Mouse (Mus musculus): ENCODE measurements around the gene Fam122a. TPM values are rescaled to one million over a fixed set of nuclear protein-coding genes. Genes with fewer than 3 reads are reported as not detected.

Gene Fam122a
- 10 to 100 TPM; 26.3 to 33.6 TPM for total RNA-seq (2021)

DNA sequence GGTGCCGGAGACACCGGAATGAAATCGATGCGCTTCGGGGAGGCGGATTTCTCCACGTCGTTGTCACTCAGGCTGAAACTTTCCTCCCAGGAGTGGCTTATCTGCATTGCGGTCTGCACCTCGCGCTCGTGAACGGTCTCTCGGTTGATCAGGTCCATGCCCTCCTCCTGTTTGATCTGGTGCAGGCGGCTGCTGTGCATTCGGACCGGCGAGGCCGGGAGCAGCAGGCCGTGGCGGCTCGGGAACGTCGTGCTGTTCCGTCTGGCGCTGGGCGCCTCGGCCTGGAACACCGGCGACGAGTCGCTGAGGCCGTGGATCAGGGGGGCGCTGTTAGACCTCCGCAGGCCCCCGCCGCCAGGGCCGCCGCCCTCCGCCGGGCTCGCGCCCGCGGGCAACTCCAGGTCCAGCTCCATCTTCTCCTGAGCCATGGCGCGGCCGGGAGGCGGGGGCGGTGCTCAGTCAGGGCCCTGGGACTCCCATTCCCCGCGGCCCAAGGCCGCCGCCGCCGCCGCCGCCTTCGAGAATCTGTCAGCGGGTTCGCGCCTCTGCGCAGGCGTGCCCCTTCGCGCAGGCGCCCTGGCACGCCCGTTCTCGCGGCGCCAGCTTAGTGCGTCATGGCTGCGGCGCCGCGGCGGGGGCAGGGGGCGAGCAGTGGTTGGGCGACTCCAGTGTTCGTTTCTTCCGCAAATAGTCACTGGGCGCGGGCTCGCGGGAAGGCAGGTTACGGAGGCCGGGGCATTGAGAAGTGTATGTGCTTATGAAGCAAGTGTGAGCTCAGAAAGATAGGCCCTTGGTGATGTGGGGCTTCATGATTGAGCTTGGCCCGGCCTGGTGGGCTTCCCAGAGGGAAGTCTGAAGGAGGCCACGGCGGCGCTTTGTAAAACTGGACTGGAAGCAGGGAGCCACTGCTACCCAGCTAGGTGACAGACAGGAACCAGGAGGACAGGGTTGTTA is at the start of gene Fam122a:
TSS of gene Fam122a (minus strand) at position 428 of the 954 bp plus-strand sequence.
- DNase-seq, result peak; percentile 94
- intact Hi-C loops (cut with DNase I), result loop anchor here (5.0 kb wide), 1 partner anchor 175 kb away; no protein-coding TSS in a partner anchor

DNA sequence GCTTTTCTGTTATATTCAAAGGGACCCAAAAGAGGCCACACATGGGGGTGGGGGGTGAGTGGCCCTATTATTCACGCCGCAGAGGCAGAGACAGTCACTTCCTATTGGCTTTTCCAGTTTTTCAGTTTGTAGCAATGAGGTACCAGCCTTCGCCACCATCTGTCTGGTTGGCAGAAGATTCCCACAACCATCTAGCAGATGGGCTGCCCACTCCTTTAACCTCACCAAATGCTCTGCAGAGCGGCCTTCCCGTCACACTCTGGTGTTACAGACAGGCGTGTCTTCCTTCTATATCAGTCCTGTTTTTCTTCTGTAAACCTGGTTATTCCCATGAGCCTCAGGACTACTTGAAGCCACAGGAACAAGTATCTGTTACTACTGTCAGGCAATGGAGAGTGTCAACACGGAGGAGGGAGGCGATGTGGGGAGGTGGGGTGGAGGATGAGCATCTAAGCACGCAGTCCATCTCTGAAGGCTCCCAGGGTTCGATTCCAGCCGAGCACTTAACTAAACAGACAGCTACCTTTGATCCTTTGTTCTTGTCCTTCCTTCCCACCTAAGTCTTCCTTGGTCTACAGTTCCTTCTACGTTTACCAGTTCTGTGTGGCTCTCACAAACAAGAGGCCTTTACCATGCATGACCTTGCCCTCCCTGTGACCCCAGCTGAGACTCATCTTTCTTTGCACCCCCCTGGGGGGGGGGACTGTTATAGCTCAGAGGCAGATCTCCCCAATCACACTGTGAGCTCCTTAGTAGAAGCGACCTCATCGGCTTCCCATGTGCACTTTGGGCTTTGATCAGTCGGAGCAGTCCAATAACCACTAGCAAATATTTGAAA is 46.5 kb upstream of the Fam122a start:
- intact Hi-C loops (cut with DNase I), result no loop called here
- peak; percentile 78 for DNase-seq

DNA sequence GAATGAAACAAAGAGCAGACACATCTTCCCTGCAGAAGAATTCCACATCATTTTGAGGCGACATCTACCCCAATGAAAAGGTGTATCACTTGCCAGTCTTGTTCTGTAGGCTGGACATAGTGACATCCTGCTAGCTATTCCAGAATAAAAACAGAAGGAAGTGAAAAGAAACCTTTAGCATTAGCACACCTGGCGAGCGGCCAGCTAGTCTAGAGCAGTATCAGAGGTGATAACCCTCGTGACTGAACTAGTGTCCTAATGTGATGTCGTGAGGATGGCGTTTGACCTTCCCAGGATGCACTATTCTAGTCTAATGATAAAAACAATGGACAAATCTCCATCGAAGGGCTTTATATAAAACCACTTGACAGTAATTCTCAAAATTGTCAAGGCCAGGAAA is 44.8 kb upstream of the Fam122a start:
- DNase-seq, result no peak
- intact Hi-C loops (cut with DNase I), result no loop called here

DNA sequence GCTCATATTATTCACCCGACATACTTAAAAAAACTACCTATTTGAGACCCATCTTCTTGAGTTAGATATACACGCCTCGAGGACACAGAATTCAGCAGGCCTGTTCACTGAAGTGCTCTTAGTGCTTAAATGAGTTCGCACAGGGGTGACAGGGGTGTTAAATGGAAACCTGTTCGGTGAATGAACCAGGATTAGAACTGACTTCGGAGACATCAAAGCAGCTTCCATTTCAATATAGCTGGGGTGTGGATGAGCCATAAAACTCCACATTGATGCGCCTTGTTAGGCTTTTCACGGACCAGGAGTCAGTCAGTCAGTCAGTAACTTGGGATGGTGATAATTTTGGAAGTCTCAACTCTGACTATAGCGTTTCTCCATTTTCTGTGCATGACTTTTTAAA is 44.0 kb upstream of the Fam122a start:
- no peak for DNase-seq
- intact Hi-C loops (cut with DNase I), result no loop called here

DNA sequence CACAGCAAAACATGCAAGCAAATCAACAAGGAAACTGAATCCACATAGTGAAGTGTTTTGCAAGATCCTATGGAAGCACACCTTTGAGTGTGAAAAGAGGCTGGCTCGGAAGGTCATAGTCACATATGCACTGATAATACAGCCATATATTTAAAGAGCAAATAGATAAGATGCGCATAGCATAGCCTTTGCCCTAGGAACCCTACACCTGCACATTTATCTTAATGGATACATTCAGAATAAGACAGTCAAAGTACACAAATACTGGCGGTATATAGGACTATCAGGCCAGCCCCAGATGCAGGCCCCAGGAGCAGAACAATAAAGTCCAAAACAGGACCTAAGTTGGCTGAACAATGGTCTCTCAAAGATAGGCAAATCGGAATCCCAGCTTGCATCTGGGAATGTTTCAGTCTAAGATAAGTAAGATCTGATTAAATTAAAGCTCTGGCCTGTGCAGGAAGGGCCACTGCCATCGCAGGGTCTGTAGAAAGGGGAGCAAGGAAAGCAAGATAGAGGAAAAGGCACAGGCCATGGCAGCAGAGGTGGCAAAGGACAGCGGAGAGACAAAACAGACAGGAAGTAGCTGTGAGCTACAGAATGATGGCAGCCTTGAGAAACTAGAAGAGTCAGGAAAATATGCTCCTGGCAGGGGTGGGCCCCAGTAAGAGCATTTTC is 42.7 kb upstream of the Fam122a start:
- intact Hi-C loops (cut with DNase I), result no loop called here
- no peak for DNase-seq

DNA sequence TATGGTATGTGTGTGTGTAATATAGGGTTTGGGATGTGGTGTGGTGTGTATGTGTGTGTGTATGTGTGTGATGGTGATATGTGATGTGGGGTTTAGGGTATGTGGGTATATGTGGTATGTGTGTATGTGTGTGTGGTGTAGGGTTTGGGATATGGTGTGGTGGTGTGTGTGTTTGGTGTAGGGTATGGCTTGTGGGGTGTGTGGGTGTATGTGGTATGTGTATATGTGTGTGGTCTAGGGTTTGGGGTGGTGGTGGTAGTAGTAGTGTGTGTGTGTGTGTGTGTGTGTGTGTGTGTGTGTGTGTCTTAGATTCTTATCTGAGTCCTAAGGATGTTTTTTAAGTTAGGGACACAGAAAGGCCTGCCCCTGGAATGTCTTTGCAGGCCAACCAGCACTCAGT is 41.2 kb upstream of the Fam122a start:
- no peak for DNase-seq
- intact Hi-C loops (cut with DNase I), result no loop called here

DNA sequence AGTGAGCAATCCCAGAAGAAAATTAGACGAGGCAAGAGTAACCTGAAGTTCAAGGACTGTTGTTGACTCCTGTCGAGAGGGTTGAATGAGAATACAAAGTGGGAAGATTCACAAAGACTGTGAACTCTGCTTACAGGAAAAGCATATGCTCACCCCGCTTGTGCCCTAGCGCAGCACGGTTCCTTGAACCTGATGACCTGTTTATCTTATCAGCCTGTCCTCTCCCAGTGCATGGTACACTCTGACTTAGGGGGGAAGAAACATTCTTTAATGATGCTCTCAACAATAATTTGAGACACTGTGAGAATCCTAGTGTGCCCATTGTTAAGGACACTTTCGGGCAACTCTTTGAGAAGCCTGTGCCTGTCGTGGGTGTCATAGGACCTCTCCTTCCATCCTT is 39.9 kb upstream of the Fam122a start:
- intact Hi-C loops (cut with DNase I), result no loop called here
- DNase-seq, result no peak

DNA sequence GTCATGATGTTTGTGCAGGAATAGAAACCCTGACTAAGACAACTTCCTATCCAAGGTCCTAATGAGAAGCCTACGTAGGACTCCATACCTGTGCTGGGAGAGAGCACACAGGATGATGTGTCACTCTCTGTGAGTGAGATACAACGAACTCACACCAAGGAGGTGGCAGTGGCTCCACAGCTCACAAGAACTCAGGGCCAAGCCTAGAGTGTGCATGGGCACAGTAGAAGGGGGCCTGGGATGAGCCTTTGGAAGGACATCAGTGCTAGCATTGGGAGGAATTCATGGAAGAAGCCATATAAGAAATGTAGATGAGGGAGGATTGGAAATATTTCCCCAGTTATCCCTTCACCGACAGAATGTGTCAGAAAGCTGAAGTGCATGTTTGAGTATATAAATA is 38.8 kb upstream of the Fam122a start:
- intact Hi-C loops (cut with DNase I), result no loop called here
- no peak for DNase-seq

DNA sequence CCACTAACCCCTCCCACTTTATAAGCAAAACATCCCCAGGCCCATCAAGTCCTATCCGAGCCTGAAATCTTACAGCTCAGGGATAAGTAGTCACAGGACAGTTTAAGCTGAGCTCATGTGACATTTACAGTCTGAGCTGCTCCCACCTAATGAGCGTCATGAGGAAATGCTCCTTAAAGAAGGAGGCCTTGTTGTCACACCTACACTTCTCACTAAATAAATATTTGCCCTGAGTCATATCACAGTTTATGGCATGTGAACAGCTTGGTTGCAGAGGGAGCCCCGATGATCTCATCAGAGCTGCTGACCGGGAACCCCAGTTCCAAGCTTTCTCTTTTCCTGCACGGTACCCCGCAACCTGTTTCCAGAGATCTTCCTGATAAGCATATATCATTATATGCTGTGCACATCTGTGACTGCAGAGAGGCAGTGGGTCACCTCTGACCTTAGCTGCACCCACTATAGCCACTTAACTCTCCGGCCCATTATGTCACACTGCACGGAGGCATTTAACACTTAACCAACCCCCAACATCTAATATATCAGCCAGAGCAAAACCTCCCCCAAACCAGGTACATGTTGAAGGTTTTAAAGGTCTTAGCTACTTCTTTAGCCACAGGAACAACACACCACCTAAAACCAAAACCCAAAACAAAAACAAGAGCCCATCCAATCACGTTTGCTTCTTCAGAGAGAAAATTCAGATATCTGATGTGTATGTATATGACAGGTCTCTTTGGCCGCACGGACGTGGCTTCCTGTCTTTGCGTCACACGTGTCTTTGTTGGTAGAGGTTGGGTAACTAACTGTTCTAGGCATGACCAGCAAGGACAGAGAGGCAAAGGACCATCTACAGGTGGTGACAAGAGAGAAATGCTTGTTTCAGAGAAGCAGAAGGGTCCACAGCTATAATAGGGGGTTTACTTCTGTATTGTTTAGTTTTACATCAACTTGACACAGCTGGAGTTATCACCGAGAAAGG is 37.8 kb upstream of the Fam122a start:
- DNase-seq, result no peak
- intact Hi-C loops (cut with DNase I), result no loop called here

DNA sequence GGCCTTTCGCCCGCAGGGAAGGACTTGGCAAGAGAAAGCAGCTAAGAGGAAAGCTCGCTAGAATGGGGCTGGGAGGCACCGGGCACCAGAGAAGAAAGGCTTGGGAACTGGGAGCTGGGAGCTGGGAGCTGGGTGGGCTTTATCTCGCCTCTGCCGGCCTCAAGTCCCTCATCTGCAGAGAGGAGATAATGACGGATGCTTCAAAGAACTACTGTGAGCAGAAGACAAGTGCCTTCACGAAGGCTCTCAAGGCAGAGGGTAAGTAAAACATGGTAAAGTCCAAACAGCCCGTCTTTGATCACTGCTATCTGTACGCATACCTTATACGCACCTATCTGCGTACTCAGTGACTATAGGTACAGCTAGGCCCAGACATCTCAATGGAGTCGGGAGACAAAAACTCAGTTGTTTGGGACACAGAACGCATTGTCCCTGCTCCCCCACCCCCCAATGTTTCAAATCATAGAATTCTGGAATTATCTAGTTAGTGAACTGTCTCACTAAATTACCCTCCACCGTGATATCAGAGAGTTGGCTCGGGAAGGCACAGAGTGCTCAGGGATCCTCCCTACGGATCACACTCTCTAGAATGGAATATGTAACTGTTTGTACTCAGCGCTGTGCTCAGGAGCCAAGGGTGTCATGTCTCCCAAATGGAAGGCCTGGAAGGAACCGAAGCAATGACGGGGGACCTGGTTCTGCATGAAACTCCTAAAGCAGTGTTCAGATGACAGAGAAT is 36.1 kb upstream of the Fam122a start:
- intact Hi-C loops (cut with DNase I), result no loop called here
- no peak for DNase-seq

DNA sequence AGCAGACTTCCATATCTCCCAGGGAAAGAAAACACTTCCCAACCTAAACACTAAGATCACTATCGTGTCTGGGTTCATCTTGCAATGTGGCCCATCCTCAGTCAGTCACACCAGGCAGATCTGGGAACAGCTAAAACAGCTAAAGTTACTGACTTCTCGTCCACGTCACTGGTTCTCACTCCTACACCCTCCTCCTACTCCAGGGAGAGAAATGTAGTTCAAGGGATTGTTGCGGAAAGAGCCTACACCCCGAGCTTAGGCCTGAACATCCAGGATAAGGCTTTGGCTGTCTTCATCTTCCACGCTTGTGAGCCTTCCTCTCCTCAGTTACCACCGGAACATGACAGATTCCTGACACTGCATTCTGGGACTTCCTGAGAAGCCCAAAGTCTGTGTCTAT is 34.8 kb upstream of the Fam122a start:
- intact Hi-C loops (cut with DNase I), result no loop called here
- no peak for DNase-seq

DNA sequence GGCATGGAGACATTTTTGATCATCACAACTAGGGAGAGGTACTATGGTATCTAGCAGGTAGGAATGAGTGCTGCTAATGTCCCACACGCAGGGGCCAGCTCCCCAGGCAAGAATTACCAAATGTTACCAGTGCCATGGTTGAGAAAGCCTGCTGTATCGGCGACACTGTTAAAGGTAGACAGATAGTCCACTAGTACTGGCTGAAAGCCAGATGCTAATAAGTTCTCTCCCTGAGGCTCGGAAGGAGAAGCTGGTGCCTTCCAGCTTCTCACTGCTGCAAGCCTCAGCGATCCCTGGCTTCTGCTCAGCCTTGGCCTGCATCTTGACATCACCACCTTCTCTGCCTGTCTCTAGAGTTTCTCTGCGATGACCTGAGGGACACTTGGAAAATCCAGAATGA is 32.2 kb upstream of the Fam122a start:
- no peak for DNase-seq
- intact Hi-C loops (cut with DNase I), result no loop called here

DNA sequence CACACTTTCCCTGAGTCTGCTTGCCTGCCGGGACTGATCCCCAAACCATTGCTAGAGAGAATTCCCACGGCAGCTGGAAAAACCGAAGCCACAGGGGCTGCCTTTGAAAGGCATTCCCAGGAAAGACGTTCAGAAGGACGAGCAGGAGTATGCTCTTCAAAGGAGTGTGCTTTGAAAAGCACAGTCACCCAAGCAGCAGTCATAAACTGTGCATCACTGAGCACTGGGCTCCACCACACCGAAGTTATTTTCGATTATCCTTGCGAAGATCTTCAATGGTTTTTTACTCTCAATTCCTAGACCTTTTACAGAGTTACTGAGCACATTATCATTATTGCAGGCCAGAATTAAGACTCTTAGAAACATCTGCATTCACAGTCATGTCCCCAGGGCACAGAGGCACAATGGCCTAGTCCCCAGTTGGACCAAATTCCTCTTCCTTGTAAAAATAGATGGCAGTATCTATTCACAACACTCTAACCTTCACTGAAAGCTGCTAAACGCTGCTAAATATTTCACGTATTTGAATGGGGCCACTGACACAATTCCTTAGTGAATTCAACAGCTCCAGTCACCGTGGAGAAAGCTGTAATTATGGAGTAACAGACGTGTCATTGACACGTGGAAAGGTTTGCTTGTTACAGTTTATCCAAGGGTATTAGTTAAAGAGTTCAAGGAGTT is 31.1 kb upstream of the Fam122a start:
- intact Hi-C loops (cut with DNase I), result no loop called here
- no peak for DNase-seq

DNA sequence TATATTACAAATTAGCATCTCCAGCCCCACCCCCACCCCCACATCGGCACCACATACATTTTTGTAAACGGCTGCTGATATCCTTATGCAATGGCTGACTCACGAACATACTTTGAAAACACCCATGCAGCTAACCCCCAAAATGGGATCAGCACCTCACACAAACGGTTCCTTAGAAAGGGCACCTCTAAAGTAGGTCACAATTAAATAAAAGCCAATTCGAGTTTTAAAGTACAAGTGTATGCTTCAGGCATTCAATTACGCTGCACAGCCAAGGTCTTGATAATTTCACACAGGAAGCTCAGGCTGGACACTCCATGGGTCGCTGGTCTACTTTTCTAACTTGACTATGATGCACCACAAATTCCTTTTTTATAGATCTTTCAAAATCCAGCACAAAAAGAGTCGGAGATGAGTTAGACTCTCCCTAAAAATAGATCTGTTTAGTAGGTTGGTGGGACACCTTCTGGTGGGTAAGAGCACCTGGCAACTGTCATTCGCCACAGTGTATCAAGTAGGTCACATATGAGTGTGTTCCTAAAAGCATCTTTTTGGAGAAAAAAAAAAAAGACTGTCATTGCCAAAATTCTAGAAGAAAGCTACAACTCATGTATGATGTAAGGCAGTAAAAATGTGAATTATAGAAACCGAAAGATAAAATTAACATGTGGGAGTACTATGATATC is 25.7 kb upstream of the Fam122a start:
- intact Hi-C loops (cut with DNase I), result no loop called here
- DNase-seq, result no peak

DNA sequence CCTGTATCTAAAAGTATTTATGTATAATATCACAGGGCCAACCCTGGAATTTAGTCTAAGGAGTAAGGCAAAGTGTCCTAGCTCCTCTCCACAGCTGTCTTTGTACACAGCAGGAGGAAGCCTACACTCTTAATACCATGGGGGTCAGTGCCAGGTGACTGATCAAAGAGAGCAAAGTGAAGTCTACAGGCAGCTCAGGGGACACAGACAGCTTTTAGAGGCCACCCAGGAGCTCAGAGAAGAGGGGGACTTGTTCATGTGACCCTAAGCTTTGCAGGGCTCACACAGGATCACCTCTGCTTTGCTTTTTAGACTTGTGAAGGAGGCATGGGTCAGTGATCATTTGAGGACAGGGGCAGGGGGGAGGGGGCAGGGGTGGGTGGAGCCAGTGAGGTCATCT is 24.4 kb upstream of the Fam122a start:
- no peak for DNase-seq
- intact Hi-C loops (cut with DNase I), result no loop called here

DNA sequence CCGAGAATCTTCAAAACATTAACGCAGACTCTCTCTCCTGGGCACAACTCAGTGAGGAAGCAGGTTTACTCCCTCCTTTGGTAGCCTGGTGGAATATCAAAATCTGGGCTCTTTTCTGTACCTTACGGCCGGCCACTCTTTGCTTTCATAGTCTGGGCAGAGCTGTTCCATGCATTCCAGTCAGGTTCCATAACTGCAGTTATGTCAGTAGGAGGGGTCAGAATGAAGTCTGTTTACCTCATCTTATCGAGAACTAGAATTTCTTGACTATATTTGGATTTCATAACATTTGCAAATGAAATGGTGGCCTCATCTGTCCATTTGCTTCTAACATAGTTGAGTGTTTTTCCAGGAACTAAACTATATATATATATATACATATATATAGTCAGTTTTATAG is 23.3 kb upstream of the Fam122a start:
- intact Hi-C loops (cut with DNase I), result no loop called here
- DNase-seq, result no peak

DNA sequence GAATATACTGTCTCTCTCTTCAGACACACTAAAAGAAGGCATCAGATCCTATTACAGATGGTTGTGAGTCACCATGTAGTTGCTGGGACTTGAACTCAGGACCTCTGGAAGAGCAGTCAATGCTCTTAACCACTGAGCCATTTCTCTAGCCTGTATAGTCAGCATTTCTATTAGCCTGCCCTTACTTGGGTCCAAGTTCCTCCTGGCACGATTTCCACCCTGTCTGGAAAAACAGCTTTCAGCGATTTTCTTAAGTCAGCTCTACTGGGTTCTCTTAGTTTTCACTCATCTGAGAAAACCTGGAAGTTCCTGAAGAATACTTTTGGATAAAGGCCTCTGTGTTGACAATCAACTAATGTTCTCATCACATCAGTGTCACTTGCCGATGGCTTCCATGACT is 22.1 kb upstream of the Fam122a start:
- no peak for DNase-seq
- intact Hi-C loops (cut with DNase I), result no loop called here

DNA sequence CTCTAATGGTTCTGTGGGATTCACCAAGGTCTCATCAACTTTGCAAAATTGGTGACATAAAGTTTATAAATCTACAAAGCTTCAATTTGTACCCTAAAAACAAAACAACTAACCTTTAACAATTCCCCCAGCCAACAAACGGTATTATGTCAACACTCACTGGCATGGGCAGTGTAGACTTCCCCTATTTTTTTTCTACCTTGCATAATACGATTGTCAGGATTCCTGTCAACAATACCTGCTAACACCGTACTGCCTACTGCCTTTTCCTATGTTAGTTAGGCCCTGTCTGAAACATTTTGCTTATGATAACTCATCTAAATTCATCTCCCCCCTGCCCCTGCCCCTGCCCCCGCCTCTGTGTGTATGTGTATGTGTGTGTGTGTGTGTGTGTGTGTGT is 16.7 kb upstream of the Fam122a start:
- intact Hi-C loops (cut with DNase I), result no loop called here
- no peak for DNase-seq
